Mouse (Mus musculus): ENCODE data around the gene Crnn. TPM values are rescaled to one million over a fixed set of nuclear protein-coding genes. Genes with fewer than 3 reads are reported as not detected.

The Crnn gene
- not detected for polyA plus RNA-seq (2014; fragmentation: Illumina TruSeq; extraction: RNeasy Lipid Tissue Mini Kit (QIAGEN cat#74804); ENCODE audit: low replicate concordance)

DNA sequence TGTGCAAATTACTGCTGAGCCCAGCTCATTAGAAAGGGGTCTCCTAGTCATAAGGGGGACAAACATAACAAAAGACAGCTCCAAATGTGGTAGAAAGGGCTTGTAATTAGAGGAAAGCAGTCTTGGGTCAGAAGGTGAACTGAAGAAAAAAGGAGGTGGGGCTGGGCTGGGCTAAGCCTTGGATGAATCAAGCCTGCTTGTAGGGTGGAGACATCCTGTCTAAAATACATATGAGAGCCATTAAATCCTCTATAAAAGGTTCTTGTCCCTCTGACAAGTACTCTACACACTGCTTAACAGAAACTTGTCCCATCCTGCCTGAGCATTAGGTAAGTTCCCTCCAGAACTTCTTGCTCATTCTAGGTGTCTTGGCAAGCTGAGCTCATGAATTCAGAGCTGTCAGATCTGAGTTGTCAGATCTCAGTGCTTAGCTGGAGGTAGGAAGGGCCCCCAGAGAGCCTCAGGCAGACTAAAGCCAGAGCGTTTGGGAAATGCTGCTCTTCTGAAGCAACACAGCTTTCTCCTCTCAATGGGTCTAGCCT, at the start of gene Crnn:
TSS of gene Crnn (plus strand) at position 278 of the 542 bp plus-strand sequence.

DNA sequence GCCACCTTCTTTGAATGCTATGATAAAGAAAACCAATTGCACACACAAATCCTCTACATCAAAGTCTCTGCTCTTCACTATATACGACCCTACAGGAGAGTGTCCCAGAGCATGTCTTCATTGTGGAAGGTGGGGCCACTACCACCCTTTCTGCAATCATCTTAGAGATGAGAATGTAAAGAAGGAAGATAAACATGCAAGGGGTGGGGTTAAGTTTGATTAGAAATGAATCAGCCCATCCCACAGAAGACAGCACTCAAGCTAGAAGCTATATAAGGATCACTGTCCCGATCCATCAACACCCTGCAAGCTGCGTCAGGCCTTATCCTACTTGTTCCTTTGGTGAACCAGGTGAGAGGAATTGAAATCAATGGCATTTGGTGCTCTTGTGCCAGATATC, 52.4 kb downstream of the Crnn start, which contains the start of gene Flg2:
TSS of gene Flg2 (plus strand) at position 301 of the 400 bp plus-strand sequence.

Other genes with a start within 250 kb of the Crnn start
- not detected for gene Lce3a, start 218.6 kb upstream of the Crnn start, polyA plus RNA-seq (2014; fragmentation: Illumina TruSeq; extraction: RNeasy Lipid Tissue Mini Kit (QIAGEN cat#74804); ENCODE audit: low replicate concordance)
- not detected for gene Lce3b, start 211.8 kb upstream of the Crnn start, polyA plus RNA-seq (2014; fragmentation: Illumina TruSeq; extraction: RNeasy Lipid Tissue Mini Kit (QIAGEN cat#74804); ENCODE audit: low replicate concordance)
- not detected for gene Lce3c, start 200.3 kb upstream of the Crnn start, polyA plus RNA-seq (2014; fragmentation: Illumina TruSeq; extraction: RNeasy Lipid Tissue Mini Kit (QIAGEN cat#74804); ENCODE audit: low replicate concordance)
- gene Lce3d, start 187.4 kb upstream of the Crnn start, polyA plus RNA-seq (2014; fragmentation: Illumina TruSeq; extraction: RNeasy Lipid Tissue Mini Kit (QIAGEN cat#74804); ENCODE audit: low replicate concordance): not detected
- not detected for gene Lce3e, start 177.7 kb upstream of the Crnn start, polyA plus RNA-seq (2014; fragmentation: Illumina TruSeq; extraction: RNeasy Lipid Tissue Mini Kit (QIAGEN cat#74804); ENCODE audit: low replicate concordance)
- gene Lce3f, start 152.6 kb upstream of the Crnn start, polyA plus RNA-seq (2014; fragmentation: Illumina TruSeq; extraction: RNeasy Lipid Tissue Mini Kit (QIAGEN cat#74804); ENCODE audit: low replicate concordance): not detected
- not detected for gene Crct1, start 129.1 kb upstream of the Crnn start, polyA plus RNA-seq (2014; fragmentation: Illumina TruSeq; extraction: RNeasy Lipid Tissue Mini Kit (QIAGEN cat#74804); ENCODE audit: low replicate concordance)
- not detected for gene Lce1m, start 125.7 kb upstream of the Crnn start, polyA plus RNA-seq (2014; fragmentation: Illumina TruSeq; extraction: RNeasy Lipid Tissue Mini Kit (QIAGEN cat#74804); ENCODE audit: low replicate concordance)
- gene Gm4858, start 76.0 kb upstream of the Crnn start, polyA plus RNA-seq (2014; fragmentation: Illumina TruSeq; extraction: RNeasy Lipid Tissue Mini Kit (QIAGEN cat#74804); ENCODE audit: low replicate concordance): not detected
- not detected for gene Flg2, start 52.5 kb downstream of the Crnn start, polyA plus RNA-seq (2014; fragmentation: Illumina TruSeq; extraction: RNeasy Lipid Tissue Mini Kit (QIAGEN cat#74804); ENCODE audit: low replicate concordance)
- gene Flg, start 128.7 kb downstream of the Crnn start, polyA plus RNA-seq (2014; fragmentation: Illumina TruSeq; extraction: RNeasy Lipid Tissue Mini Kit (QIAGEN cat#74804); ENCODE audit: low replicate concordance): not detected
- gene Hrnr, start 175.0 kb downstream of the Crnn start, polyA plus RNA-seq (2014; fragmentation: Illumina TruSeq; extraction: RNeasy Lipid Tissue Mini Kit (QIAGEN cat#74804); ENCODE audit: low replicate concordance): not detected
- gene Rptn, start 248.9 kb downstream of the Crnn start, polyA plus RNA-seq (2014; fragmentation: Illumina TruSeq; extraction: RNeasy Lipid Tissue Mini Kit (QIAGEN cat#74804); ENCODE audit: low replicate concordance): not detected